Mouse (Mus musculus): Measurements from ENCODE around the gene a.

DNA sequence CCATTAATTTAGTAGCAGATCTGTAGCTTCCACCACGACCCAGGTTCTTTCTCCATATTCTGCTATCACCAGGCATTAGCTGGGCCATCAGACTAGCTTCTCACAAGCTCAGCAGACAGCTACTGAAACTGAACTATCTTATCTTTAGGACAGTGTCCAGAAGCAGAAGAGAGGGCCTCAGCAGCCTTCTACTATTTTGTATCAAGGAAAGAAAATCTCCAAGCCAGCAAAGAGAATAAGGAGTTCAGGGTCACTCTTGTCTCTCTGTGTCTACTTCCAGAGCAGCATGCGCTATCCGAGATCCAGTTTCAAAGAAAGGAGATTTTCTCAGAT lies 300.5 kb downstream of the a start:
- TF ChIP-seq CTCF (IDR thresholded peaks at IDR 0.05) (no peak), POLR2A (IDR thresholded peaks at IDR 0.05; ENCODE audit: insufficient read depth, low read depth, low read length) (no peak), EP300 (IDR thresholded peaks at IDR 0.05; ENCODE audit: insufficient read depth, low read depth, low read length) (no peak)
